Mouse (Mus musculus) urinary bladder, postnatal 14 days (tissue): ENCODE measurements around the gene Homez.

Experiments used
- DNase-seq: peaks from one replicate; pipeline ENCODE4 v3.0.0; 2021; ENCODE audit warnings: low spot score

The Homez gene

GRCm38 (mm10) chr14:54868026-54868425, 2.7 kb downstream of the Homez start:
- no peak for DNase-seq

GRCm38 (mm10) chr14:54866936-54867335, 3.8 kb downstream of the Homez start:
- DNase-seq, result no peak

GRCm38 (mm10) chr14:54866268-54866667, 4.5 kb downstream of the Homez start:
- no peak for DNase-seq

GRCm38 (mm10) chr14:54865626-54866025, 5.1 kb downstream of the Homez start:
- no peak for DNase-seq

- no peak for DNase-seq
Measured at GRCm38 (mm10) chr14:54864313-54865036, 6.3 kb downstream of the Homez start.

GRCm38 (mm10) chr14:54863501-54864312, 7.1 kb downstream of the Homez start:
- DNase-seq, result peak; percentile 94

GRCm38 (mm10) chr14:54860511-54860910, 10.2 kb downstream of the Homez start:
- peak; percentile 70 for DNase-seq

- no peak for DNase-seq
Measured at GRCm38 (mm10) chr14:54857891-54858290, 12.9 kb downstream of the Homez start.

GRCm38 (mm10) chr14:54856703-54857102, 14.1 kb downstream of the Homez start:
- no peak for DNase-seq

- DNase-seq, result no peak
Measured at GRCm38 (mm10) chr14:54855726-54856125, 15.0 kb downstream of the Homez start.

GRCm38 (mm10) chr14:54843461-54843860, 27.3 kb downstream of the Homez start:
- DNase-seq, result no peak

- no peak for DNase-seq
Measured at GRCm38 (mm10) chr14:54823716-54824115, 47.0 kb downstream of the Homez start.

- DNase-seq, result no peak
Measured at GRCm38 (mm10) chr14:54822301-54822700, 48.5 kb downstream of the Homez start.

- peak; percentile 18 for DNase-seq
Measured at GRCm38 (mm10) chr14:54817791-54818190, 53.0 kb downstream of the Homez start.

- no peak for DNase-seq
Measured at GRCm38 (mm10) chr14:54815737-54816136, 55.0 kb downstream of the Homez start.

GRCm38 (mm10) chr14:54813991-54814390, 56.8 kb downstream of the Homez start, which contains the start of gene Rnf212b:
Gene Rnf212b (plus strand): TSS chr14:54814141.
- DNase-seq, result no peak

GRCm38 (mm10) chr14:54809668-54810033, 61.1 kb downstream of the Homez start:
- DNase-seq, result no peak

GRCm38 (mm10) chr14:54808718-54809667, 61.8 kb downstream of the Homez start:
- DNase-seq, result peak; percentile 15

- DNase-seq, result no peak
Measured at GRCm38 (mm10) chr14:54806124-54806523, 64.6 kb downstream of the Homez start.
